Mouse (Mus musculus) heart, adult 2 months (tissue): ENCODE measurements at regions not wholly inside any gene's neighbourhood (a gene's known extent, or its start where the extent isn't known, plus 50 kb on each side); places are given as distances from the start of the nearest gene placed in this dataset.

Experiments used
- CTCF ChIP-seq: fragments of 200-600 bp; IDR thresholded peaks from 2 replicates; pipeline ENCODE4 v1.8.1; 2022; ENCODE audit warnings: antibody characterized with exemption, mild to moderate bottlenecking, moderate library complexity
- EP300 ChIP-seq: fragments of 200-500 bp; IDR thresholded peaks from 2 replicates; pipeline ENCODE4 v1.6.1; 2011; ENCODE audit warnings: low read depth, low read length, control low read depth; ENCODE audit not compliant: insufficient read depth
- POLR2A ChIP-seq: fragments of 200-500 bp; IDR thresholded peaks from 2 replicates; pipeline ENCODE4 v1.6.1; 2011; ENCODE audit warnings: mild to moderate bottlenecking, low read depth, low read length, control low read depth; ENCODE audit not compliant: insufficient read depth

GRCm38 (mm10) chr6:84498076-84498475, 95.6 kb downstream of the Cyp26b1 start:
- TF ChIP-seq POLR2A = no peak
- no peak for TF ChIP-seq CTCF
- no peak for TF ChIP-seq EP300
